Mouse (Mus musculus) heart, embryonic 15.5 days (tissue): ENCODE measurements around the gene Cwc25. TPM values are rescaled to one million over a fixed set of nuclear protein-coding genes. Genes with fewer than 3 reads are reported as not detected.
A peak's percentile ranks its signal among the peaks of the same experiment; 100 is the strongest.

Experiments
- ATAC-seq: fragments of 200-750 bp; cut with Nextera tagmentation; replicated peaks from 2 replicates; pipeline ENCODE4 v1.8.0; 2017; ENCODE audit warnings: low read depth, moderate TSS enrichment; ENCODE audit not compliant: insufficient number of reproducible peaks, insufficient read depth, low FRiP score
- H3K27ac ChIP-seq: fragments of 300-500 bp; sonication (generic); 2 replicates; pipeline ENCODE4 v1.5.1; 2015; ENCODE audit warnings: mild to moderate bottlenecking, inconsistent platforms
- H3K27me3 ChIP-seq: fragments of 300-500 bp; sonication (generic); 2 replicates; pipeline ENCODE4 v1.6.1; 2015; ENCODE audit warnings: inconsistent platforms
- H3K36me3 ChIP-seq: fragments of 300-500 bp; sonication (generic); 2 replicates; pipeline ENCODE4 v1.6.1; 2015; ENCODE audit warnings: mild to moderate bottlenecking, inconsistent platforms
- H3K4me1 ChIP-seq: fragments of 300-500 bp; sonication (generic); replicated peaks from 2 replicates; pipeline ENCODE4 v1.6.1; 2015; ENCODE audit warnings: inconsistent platforms
- H3K4me2 ChIP-seq: fragments of 300-500 bp; sonication (generic); 2 replicates; pipeline ENCODE4 v1.6.1; 2015; ENCODE audit warnings: inconsistent platforms, mild to moderate bottlenecking, moderate library complexity
- H3K4me3 ChIP-seq: fragments of 300-500 bp; sonication (generic); 2 replicates; pipeline ENCODE4 v1.5.1; 2015; ENCODE audit warnings: mild to moderate bottlenecking, inconsistent platforms
- H3K9ac ChIP-seq: fragments of 300-500 bp; sonication (generic); 2 replicates; pipeline ENCODE4 v1.6.1; 2015; ENCODE audit warnings: mild to moderate bottlenecking, inconsistent platforms
- H3K9me3 ChIP-seq: fragments of 300-500 bp; sonication (generic); replicated peaks from 2 replicates; pipeline ENCODE4 v1.6.1; 2016; ENCODE audit warnings: inconsistent platforms
- WGBS: fragments of 180-500 bp; shearing (Covaris S2); methylation state at CpG from one replicate; pipeline ENCODE4 v1.1.7; 2015; ENCODE audit warnings: mixed read lengths; 5-methylcytosine and 5-hydroxymethylcytosine counted together
- microRNA-seq: library from miRNA; unstranded; fragments of <30 nt; microRNA quantifications from one replicate; pipeline ENCODE4, GENCODE M21; 2016
- polyA plus RNA-seq: library from polyadenylated mRNA; unstranded; fragments of >200 nt; fragmentation: Nextera tagmentation; extraction: Ambion mirVana; gene quantifications from 2 replicates; pipeline ENCODE4 v1.2.1, GENCODE M21; 2015

Cwc25 gene
- polyA plus RNA-seq, 1 experiment from 2014 or later: 9.5 TPM

DNA sequence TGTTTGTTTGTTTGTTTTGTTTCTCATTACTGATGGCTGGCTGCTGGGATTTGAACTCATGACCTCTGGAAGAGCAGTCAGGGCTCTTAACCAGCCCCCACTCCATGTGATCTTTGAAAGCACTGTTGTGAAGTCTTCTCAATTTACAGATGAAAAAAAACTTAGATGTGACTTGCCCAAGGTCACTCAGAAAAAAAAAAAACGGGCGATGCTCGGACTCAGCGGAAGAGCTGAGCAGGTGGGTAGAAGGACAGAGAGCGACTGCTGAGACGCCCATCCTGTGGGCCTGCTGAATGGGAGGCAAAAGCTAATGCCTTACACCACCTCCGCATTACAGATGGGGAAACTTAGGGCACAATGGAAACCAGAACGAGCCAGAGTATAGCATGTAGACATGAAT lies 69.7 kb downstream of the Cwc25 start:
- no peak for ATAC-seq
- H3K36me3 ChIP-seq: peaks cover 10% of the 10 kb centered on the region
- H3K27me3 ChIP-seq: no peaks in the 10 kb centered on the region
- 0 out of 2 replicates have a peak overlapping the region, but pooled peaks have one; percentile 98 for H3K4me2 ChIP-seq
- no peak overlapping the region for H3K4me3 ChIP-seq
- no peaks in the 10 kb centered on the region for H3K9me3 ChIP-seq
- H3K4me1 ChIP-seq: peaks cover 53% of the 10 kb centered on the region
- WGBS: 85% methylated on average over 8 of the region's 8 CpGs
- no peak overlapping the region for H3K9ac ChIP-seq
- H3K27ac ChIP-seq: peak overlapping the region; percentile 84; the same call in 1 of the 2 replicates

DNA sequence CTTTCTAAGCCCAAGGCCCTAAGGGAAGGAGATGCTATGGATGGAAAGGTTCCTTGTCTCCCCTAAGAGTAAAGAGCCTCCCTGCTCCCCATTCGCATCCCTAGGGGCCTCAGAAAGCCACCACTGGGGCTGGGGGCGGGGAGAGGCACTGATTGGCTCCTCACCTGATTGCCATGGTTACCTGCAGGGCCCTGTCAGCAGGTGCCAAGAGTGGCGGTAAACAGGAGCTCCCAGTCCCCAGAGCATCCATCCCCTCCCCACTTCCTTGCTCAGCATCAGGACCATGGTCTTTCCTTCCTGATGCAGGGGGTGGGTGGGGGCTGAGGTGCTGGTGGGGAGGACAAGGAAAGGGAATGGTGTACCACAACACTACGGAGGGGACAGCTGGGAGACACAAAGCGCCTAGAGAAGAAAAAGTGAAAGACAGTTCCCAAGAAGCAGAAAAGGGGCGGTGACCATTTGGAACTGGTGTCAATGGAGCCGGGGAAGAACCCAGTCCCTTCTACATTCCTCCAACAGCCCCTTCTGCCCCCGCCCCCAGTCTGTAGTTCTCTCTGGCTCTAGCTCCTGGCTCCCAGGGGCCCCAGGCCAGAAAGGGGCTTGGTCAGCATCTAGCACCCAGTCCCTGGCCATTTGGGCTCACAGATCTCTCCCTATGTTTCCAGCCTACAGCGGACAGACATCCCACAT lies 70.5 kb downstream of the Cwc25 start:
- H3K27ac ChIP-seq: peak overlapping the region; percentile 84

More for the DNA sequence above, 70.5 kb downstream of the Cwc25 start:
- peak overlapping the region; percentile 39 for H3K4me2 ChIP-seq
- H3K36me3 ChIP-seq: peaks cover 18% of the 10 kb centered on the region
- peak overlapping the region; percentile 21; the same call in 1 of the 2 replicates for H3K9ac ChIP-seq
- H3K4me3 ChIP-seq: peak overlapping the region; percentile 6; the same call in 1 of the 2 replicates
- 61% methylated on average over 9 of the region's 9 CpGs for WGBS
- no peaks in the 10 kb centered on the region for H3K27me3 ChIP-seq
- peaks cover 45% of the 10 kb centered on the region for H3K4me1 ChIP-seq
- no peaks in the 10 kb centered on the region for H3K9me3 ChIP-seq
- ATAC-seq: no peak

Small RNAs within 50 kb of the gene (microRNA-seq; reads per million reads assigned to microRNA genes)
- gene Mir8102: 0.63 reads per million

Other genes starting within 250 kb of the Cwc25 start
- gene Srcin1, start 190.4 kb downstream of the Cwc25 start, polyA plus RNA-seq: 0.06 and 0.15 TPM in 2 replicates
- 0.71 and 1.1 TPM in 2 replicates for gene Epop, start 136.9 kb downstream of the Cwc25 start, polyA plus RNA-seq
- 2.2 and 2.3 TPM in 2 replicates for gene Mllt6, start 103.1 kb downstream of the Cwc25 start, polyA plus RNA-seq
- 60.7 and 69.4 TPM in 2 replicates for gene Cisd3, start 80.7 kb downstream of the Cwc25 start, polyA plus RNA-seq
- 10.9 and 11.5 TPM in 2 replicates for gene Pcgf2, start 66.1 kb downstream of the Cwc25 start, polyA plus RNA-seq
- gene Psmb3, start 63.2 kb downstream of the Cwc25 start, polyA plus RNA-seq: 337 and 364 TPM in 2 replicates
- gene Pip4k2b, start 21.9 kb downstream of the Cwc25 start, polyA plus RNA-seq: 0.82 and 0.95 TPM in 2 replicates
- 0.21 and 0.32 TPM in 2 replicates for gene 1700001P01Rik, start 9.4 kb upstream of the Cwc25 start, polyA plus RNA-seq
- gene Rpl23, start 15.9 kb upstream of the Cwc25 start, polyA plus RNA-seq: 286 and 399 TPM in 2 replicates
- 40.3 and 65.5 TPM in 2 replicates for gene Lasp1, start 32.4 kb upstream of the Cwc25 start, polyA plus RNA-seq
- 2.9 and 3.4 TPM in 2 replicates for gene B230217C12Rik, start 74.2 kb upstream of the Cwc25 start, polyA plus RNA-seq
- 0.72 and 0.82 TPM in 2 replicates for gene Fbxo47, start 117.6 kb upstream of the Cwc25 start, polyA plus RNA-seq
- 0.88 and 2.2 TPM in 2 replicates for gene Plxdc1, start 219.9 kb upstream of the Cwc25 start, polyA plus RNA-seq
- gene Arl5c, start 229.6 kb upstream of the Cwc25 start, polyA plus RNA-seq: 3.8 and 6.9 TPM in 2 replicates